Mouse (Mus musculus) layer of hippocampus, adult 8-10 months (tissue): Measurements from ENCODE around the gene Ogdh. TPM values are rescaled to one million over a fixed set of nuclear protein-coding genes. Genes with fewer than 3 reads are reported as not detected.
"Not testable (repeated sequence)": the region's sequence is repeated elsewhere in the genome, so short reads cannot be mapped to it uniquely, and the experiment has no call there.

Source experiments
- DNase-seq, 2 experiments: peaks; one replicate each; pipeline ENCODE4 v3.0.0; 2022; ENCODE audit warnings: low spot score in 2 of 2
- total RNA-seq, 4 experiments: library from RNA; stranded (reverse); gene quantifications; 2 replicates each; pipeline ENCODE4 v1.2.4; 2022

The Ogdh gene
- total RNA-seq, result 100 to 1,000 TPM; 218 to 238 (median 227) TPM

GRCm38 (mm10) chr11:6291401-6292115 is at the start of gene Ogdh:
Gene Ogdh (plus strand): TSS chr11:6291633.
- DNase-seq, result peak; percentile 97 to 99

GRCm38 (mm10) chr11:6244707-6245106 is 46.7 kb upstream of the Ogdh start:
- no peak for DNase-seq

- DNase-seq, result no peak
These were observed 39.2 kb upstream of the Ogdh start for GRCm38 (mm10) chr11:6252248-6252647.

- no peak for DNase-seq
These were observed 38.6 kb upstream of the Ogdh start for GRCm38 (mm10) chr11:6252824-6253223.

- DNase-seq, result not testable (repeated sequence)
These were observed 36.8 kb upstream of the Ogdh start for GRCm38 (mm10) chr11:6254602-6255001.

GRCm38 (mm10) chr11:6256490-6257072 is 34.9 kb upstream of the Ogdh start:
- no peak for DNase-seq

- no peak for DNase-seq
These were observed 32.0 kb upstream of the Ogdh start for GRCm38 (mm10) chr11:6259413-6259812.

- DNase-seq, result peak in 1 of 2 experiments; percentile 80
These were observed 29.9 kb upstream of the Ogdh start for GRCm38 (mm10) chr11:6261434-6262082.

- no peak for DNase-seq
These were observed 24.8 kb upstream of the Ogdh start for GRCm38 (mm10) chr11:6266621-6267020.

GRCm38 (mm10) chr11:6267320-6268254 is 23.8 kb upstream of the Ogdh start, which contains the start of gene Ddx56:
Gene Ddx56 (minus strand): TSS chr11:6267772.
- peak; percentile 93 for DNase-seq

GRCm38 (mm10) chr11:6273607-6274006 is 17.8 kb upstream of the Ogdh start:
- DNase-seq, result no peak

GRCm38 (mm10) chr11:6274387-6275093 is 16.9 kb upstream of the Ogdh start, which contains the start of gene Tmed4:
Gene Tmed4 (minus strand): TSS chr11:6274870.
- DNase-seq, result peak; percentile 95 to 98

- no peak for DNase-seq
These were observed 16.3 kb upstream of the Ogdh start for GRCm38 (mm10) chr11:6275094-6275484.

GRCm38 (mm10) chr11:6276466-6276865 is 15.0 kb upstream of the Ogdh start:
- no peak for DNase-seq

- DNase-seq, result no peak
These were observed 8.5 kb upstream of the Ogdh start for GRCm38 (mm10) chr11:6282940-6283339.

- DNase-seq, result no peak
These were observed 1.3 kb upstream of the Ogdh start for GRCm38 (mm10) chr11:6290138-6290537.

- no peak for DNase-seq
These were observed 550 bp upstream of the Ogdh start for GRCm38 (mm10) chr11:6290883-6291282.

GRCm38 (mm10) chr11:6292116-6292987 is 919 bp downstream of the Ogdh start:
- peak; percentile 72 to 81 for DNase-seq

- DNase-seq, result no peak
These were observed 1.5 kb downstream of the Ogdh start for GRCm38 (mm10) chr11:6292988-6293349.

GRCm38 (mm10) chr11:6293601-6294000 is 2.2 kb downstream of the Ogdh start:
- DNase-seq, result no peak
